Mouse (Mus musculus): Measurements from ENCODE around the gene Fam219a. TPM values are rescaled to one million over a fixed set of nuclear protein-coding genes. Genes with fewer than 3 reads are reported as not detected.

Fam219a gene
- polyA plus RNA-seq, 1 experiment from 2014 or later = 1.9 TPM

DNA sequence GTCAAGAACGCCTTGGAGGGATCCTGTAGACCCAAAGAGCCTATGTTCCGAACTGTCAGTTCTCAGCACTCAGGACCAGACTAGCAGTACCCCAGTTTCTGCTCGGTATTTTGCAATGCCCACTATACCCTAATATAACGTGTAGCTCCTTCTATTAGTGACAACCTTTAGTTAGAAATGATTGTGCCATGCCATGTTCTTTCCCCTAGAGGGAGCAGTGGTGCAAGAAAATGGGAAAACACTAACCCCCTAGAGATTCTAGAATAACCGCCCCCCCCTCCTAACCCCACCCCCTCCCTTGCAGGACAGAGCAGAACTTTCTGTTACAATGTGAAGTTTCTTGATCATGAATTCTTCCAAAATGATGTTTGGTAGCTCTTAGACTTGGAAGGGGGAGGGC lies 65.0 kb downstream of the Fam219a start:
- peaks cover 25% of the 10 kb centered on the region for H3K27me3 ChIP-seq (ENCODE audit: control insufficient read depth, insufficient read depth, low read depth, low read length)
- no peak overlapping the region for H3K4me3 ChIP-seq (ENCODE audit: low read length)
- peaks cover 12% of the 10 kb centered on the region for H3K4me1 ChIP-seq (replicated peaks; ENCODE audit: control insufficient read depth, insufficient read depth, low read length)
- WGBS = 66% methylated on average over 5 of the region's 5 CpGs
- no peak for ATAC-seq (ENCODE audit: low read depth)
- H3K4me2 ChIP-seq (ENCODE audit: low read depth, low read length) = no peak overlapping the region
- no peaks in the 10 kb centered on the region for H3K36me3 ChIP-seq (ENCODE audit: control insufficient read depth, insufficient read depth, low read length)
- H3K9ac ChIP-seq (ENCODE audit: low read length) = no peak overlapping the region
- no peaks in the 10 kb centered on the region for H3K9me3 ChIP-seq (ENCODE audit: control insufficient read depth, low read length)
- H3K27ac ChIP-seq (ENCODE audit: low read length) = no peak overlapping the region

DNA sequence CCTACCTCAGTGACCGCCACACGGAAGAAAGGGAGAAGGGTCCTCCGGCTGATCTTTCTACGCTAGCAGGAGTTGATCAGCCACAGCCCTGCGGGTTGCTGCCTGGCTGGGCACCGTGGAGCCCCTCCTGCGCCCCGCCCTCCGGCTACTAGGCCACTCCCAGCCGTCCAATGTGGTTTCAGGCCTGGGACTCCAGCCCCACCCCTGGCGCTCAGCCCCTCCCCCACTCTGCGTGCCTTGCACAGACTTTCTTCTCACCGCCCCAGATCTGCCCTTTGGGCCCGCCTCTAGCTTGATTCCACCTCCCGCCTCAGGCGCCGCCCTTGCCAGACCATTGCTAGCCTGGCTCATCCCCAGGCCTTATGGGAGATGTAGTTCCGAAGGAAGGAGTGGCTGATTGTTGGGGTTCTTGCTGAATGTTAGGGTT lies 66.3 kb downstream of the Fam219a start, which contains the start of gene AI464131:
TSS of gene AI464131 (minus strand) at position 91 of the 427 bp plus-strand sequence.
- peak within 1 kb of the TSS; percentile 63 for H3K9ac ChIP-seq (ENCODE audit: low read length)
- peaks cover 24% of the 10 kb centered on the region for H3K4me1 ChIP-seq (replicated peaks; ENCODE audit: control insufficient read depth, insufficient read depth, low read length)
- H3K36me3 ChIP-seq (ENCODE audit: control insufficient read depth, insufficient read depth, low read length) = no peaks in the 10 kb centered on the region
- H3K4me3 ChIP-seq (ENCODE audit: low read length) = peak within 1 kb of the TSS; percentile 55
- H3K27ac ChIP-seq (ENCODE audit: low read length) = peak within 1 kb of the TSS; percentile 60
- peaks cover 38% of the 10 kb centered on the region for H3K27me3 ChIP-seq (ENCODE audit: control insufficient read depth, insufficient read depth, low read depth, low read length)
- H3K4me2 ChIP-seq (ENCODE audit: low read depth, low read length) = peak within 1 kb of the TSS; percentile 71
- WGBS = under 1% methylated on average over 18 of the region's 18 CpGs
- H3K9me3 ChIP-seq (ENCODE audit: control insufficient read depth, low read length) = no peaks in the 10 kb centered on the region
- peak; percentile 96 for ATAC-seq (ENCODE audit: low read depth)

DNA sequence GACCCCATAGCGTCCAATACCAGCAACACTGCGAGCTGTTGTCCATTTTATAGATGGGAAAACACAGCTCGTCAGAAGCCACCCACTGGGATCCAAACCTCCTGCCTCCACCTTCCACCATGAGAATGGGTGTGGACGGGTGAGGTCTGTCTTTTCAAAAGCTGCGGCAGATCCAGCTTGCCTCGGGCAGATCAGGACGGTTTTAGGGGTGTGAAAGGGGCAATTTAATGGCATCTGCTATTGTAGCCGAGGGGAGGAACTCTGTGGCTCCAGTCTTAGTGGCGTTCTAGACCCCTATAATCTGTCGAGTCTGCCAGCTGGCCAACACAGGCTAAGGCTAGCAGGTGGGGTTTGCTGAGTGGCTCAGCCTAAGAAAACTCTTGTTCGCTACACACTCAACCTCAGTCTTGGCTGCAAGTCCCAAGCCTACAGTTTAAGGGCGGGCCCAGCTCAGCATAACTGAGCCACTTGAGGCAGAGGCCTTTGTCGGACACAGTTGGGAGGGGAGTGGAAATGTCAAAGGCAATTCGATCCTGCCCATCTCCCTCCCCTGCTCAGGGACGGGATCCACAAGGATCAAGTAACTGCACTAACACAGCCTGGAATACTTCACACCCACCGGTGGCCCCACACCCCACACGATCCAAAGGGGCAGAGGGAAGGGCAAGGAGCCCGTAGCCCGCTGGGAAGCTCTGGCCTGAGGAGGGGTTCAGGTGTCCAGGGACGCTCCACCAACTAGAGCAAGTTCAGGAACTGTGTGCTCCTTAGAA lies 67.0 kb downstream of the Fam219a start:
- 12% methylated on average over 20 of the region's 20 CpGs for WGBS
- Histone ChIP-seq H3K4me3 (ENCODE audit: low read length) (peak overlapping the region; percentile 55), H3K27ac (ENCODE audit: low read length) (peak overlapping the region; percentile 60), H3K9ac (ENCODE audit: low read length) (peak overlapping the region; percentile 63), H3K9me3 (ENCODE audit: control insufficient read depth, low read length) (no peaks in the 10 kb centered on the region), H3K36me3 (ENCODE audit: control insufficient read depth, insufficient read depth, low read length) (no peaks in the 10 kb centered on the region), H3K4me1 (replicated peaks; ENCODE audit: control insufficient read depth, insufficient read depth, low read length) (peaks cover 29% of the 10 kb centered on the region), H3K27me3 (ENCODE audit: control insufficient read depth, insufficient read depth, low read depth, low read length) (peaks cover 42% of the 10 kb centered on the region), H3K4me2 (ENCODE audit: low read depth, low read length) (peak overlapping the region; percentile 71)
- ATAC-seq (ENCODE audit: low read depth) = peak; percentile 66

DNA sequence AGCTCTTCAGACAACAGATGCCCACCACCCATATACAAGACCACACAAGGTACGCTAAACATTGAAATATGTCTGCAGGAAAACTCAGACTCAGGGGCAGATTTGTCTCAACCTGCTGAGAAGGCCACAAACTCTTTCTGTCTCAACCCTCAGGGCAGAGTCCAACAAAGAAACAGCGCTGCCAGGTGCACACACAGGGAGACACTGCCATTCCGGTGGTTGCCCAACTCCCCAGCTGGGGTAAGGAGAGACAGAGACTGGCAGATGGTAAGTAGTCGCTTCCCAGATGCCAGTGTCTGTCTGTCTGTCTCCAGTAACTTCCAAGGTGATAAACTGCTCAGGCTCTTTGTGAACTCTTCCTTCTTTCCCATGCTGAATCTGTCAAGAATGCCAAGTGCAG lies 68.6 kb downstream of the Fam219a start:
- Histone ChIP-seq H3K4me3 (ENCODE audit: low read length) (no peak overlapping the region), H3K27ac (ENCODE audit: low read length) (no peak overlapping the region), H3K9me3 (ENCODE audit: control insufficient read depth, low read length) (no peaks in the 10 kb centered on the region), H3K9ac (ENCODE audit: low read length) (no peak overlapping the region), H3K36me3 (ENCODE audit: control insufficient read depth, insufficient read depth, low read length) (no peaks in the 10 kb centered on the region), H3K4me1 (replicated peaks; ENCODE audit: control insufficient read depth, insufficient read depth, low read length) (peaks cover 21% of the 10 kb centered on the region), H3K27me3 (ENCODE audit: control insufficient read depth, insufficient read depth, low read depth, low read length) (peaks cover 50% of the 10 kb centered on the region), H3K4me2 (ENCODE audit: low read depth, low read length) (no peak overlapping the region)
- no peak for ATAC-seq (ENCODE audit: low read depth)
- WGBS = 69% methylated on average over 4 of the region's 4 CpGs

DNA sequence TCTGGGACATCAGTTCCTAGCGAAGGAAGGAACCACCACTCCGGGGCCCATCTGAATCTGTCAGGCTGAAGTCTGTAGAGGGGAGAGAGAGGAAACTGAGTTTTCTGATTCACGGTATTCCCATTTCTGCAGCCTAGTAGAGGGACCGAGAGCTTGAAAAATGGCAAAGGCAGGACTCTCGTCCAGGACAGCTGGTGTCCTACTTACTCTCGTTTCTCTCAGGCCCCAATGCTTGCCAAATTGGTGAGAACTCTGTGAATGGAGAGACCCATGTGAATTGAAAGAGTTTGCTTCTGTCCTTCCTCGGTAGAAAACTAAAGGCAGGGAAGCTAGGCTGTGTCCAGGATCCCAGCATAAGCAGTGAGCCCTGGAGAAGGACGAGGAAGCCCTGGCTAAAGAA lies 69.7 kb downstream of the Fam219a start:
- no peak overlapping the region for H3K9ac ChIP-seq (ENCODE audit: low read length)
- peaks cover 50% of the 10 kb centered on the region for H3K27me3 ChIP-seq (ENCODE audit: control insufficient read depth, insufficient read depth, low read depth, low read length)
- 65% methylated on average over 8 of the region's 8 CpGs for WGBS

DNA sequence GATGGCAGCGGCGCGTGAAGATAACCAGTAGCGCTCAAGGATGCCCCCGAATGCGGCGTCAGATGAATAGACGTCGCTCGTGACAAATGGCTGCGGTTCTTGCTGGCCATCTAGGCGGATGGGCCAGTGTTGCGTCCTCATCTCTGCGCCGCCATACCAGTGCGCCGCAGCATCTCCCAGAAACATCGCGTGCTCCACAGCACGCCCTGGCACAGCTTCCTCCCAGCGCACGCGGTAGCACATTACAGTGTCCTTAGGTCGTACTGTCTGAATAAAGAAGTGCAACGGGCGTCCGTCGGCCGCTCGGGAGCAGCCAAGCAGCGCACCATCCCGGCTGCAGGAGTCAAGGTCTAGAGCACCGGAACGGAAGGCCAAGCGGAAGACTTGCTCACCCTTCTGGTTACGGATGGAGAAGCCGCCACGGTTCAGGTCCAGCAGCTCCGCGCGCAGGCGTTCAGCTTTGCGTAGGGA lies 70.4 kb downstream of the Fam219a start:
- Histone ChIP-seq H3K9me3 (ENCODE audit: control insufficient read depth, low read length) (no peaks in the 10 kb centered on the region), H3K9ac (ENCODE audit: low read length) (no peak overlapping the region), H3K27ac (ENCODE audit: low read length) (no peak overlapping the region), H3K36me3 (ENCODE audit: control insufficient read depth, insufficient read depth, low read length) (no peaks in the 10 kb centered on the region), H3K27me3 (ENCODE audit: control insufficient read depth, insufficient read depth, low read depth, low read length) (peaks cover 50% of the 10 kb centered on the region), H3K4me2 (ENCODE audit: low read depth, low read length) (peak overlapping the region; percentile 54), H3K4me3 (ENCODE audit: low read length) (peak overlapping the region; percentile 35), H3K4me1 (replicated peaks; ENCODE audit: control insufficient read depth, insufficient read depth, low read length) (peaks cover 21% of the 10 kb centered on the region)
- no peak for ATAC-seq (ENCODE audit: low read depth)
- WGBS = 9% methylated on average over 43 of the region's 43 CpGs

More for the DNA sequence above, 69.7 kb downstream of the Fam219a start:
- no peaks in the 10 kb centered on the region for H3K9me3 ChIP-seq (ENCODE audit: control insufficient read depth, low read length)
- no peak overlapping the region for H3K27ac ChIP-seq (ENCODE audit: low read length)
- peaks cover 21% of the 10 kb centered on the region for H3K4me1 ChIP-seq (replicated peaks; ENCODE audit: control insufficient read depth, insufficient read depth, low read length)
- H3K4me3 ChIP-seq (ENCODE audit: low read length) = no peak overlapping the region
- no peak overlapping the region for H3K4me2 ChIP-seq (ENCODE audit: low read depth, low read length)
- no peak for ATAC-seq (ENCODE audit: low read depth)
- no peaks in the 10 kb centered on the region for H3K36me3 ChIP-seq (ENCODE audit: control insufficient read depth, insufficient read depth, low read length)

DNA sequence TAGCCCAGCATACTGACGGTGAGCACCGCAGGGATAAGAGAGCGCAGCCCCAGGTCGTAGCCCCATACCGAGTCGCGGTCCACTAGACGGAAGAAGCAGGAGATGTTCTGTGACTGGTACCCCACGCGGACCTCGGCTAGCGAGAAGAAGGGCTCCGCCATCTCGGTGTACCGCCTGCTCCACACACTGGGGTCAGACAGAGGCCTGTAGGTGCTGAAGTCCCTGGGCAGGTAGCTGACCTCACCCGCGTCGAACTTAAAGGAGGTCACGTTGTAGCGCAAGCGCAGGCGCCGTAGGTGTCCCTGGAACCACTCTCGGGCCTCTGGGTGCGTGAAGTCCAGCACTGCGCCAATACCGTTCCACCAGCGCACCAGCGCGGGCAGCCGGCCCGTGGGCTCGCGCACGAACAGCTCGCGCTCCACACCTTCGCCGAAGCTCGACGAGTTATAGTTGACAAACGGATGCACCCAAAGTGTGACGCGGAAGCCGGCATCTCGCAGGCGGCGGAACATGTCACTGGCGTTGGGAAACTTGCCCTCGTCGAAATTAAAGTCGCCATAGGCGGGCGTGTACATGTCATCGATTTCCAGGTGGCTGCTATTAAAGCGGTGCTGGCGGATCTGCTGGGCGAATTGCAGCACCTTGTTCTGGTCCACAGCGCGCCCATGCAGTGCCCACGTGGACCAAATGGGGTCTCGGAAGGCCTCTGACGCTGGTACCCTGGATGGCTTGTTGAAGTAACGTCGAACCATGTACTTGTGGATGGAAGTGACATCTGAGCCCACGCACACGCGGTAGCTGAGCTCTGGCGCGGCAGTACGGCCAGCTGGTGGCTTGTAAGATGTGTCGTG lies 71.1 kb downstream of the Fam219a start:
- no peak for ATAC-seq (ENCODE audit: low read depth)
- H3K27me3 ChIP-seq (ENCODE audit: control insufficient read depth, insufficient read depth, low read depth, low read length) = peaks cover 50% of the 10 kb centered on the region
- H3K4me1 ChIP-seq (replicated peaks; ENCODE audit: control insufficient read depth, insufficient read depth, low read length) = peaks cover 21% of the 10 kb centered on the region
- no peak overlapping the region for H3K27ac ChIP-seq (ENCODE audit: low read length)
- peak overlapping the region; percentile 35 for H3K4me3 ChIP-seq (ENCODE audit: low read length)
- peak overlapping the region; percentile 54 for H3K4me2 ChIP-seq (ENCODE audit: low read depth, low read length)
- H3K36me3 ChIP-seq (ENCODE audit: control insufficient read depth, insufficient read depth, low read length) = no peaks in the 10 kb centered on the region
- H3K9me3 ChIP-seq (ENCODE audit: control insufficient read depth, low read length) = no peaks in the 10 kb centered on the region
- 6% methylated on average over 72 of the region's 72 CpGs for WGBS
- peak overlapping the region; percentile 13; the same call in 1 of the 2 replicates for H3K9ac ChIP-seq (ENCODE audit: low read length)

DNA sequence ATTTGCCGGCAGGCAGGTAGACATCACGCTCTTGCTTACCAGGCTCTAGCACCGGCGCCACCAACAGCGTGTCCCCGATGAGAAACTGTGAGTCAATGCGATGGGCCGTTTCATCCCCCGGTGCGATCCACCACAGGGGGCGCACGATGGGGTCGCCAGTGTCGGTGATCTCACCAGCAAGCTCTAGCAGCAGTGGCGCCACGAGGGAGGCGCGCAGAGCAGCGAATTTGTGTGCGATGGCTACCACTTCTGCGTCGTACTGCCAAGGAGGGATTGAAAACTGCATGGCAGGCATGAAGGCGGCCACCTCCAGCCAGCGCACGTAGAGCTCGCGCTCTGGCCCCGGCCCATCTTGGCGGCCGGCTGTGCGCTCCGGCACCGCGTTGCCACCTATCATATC lies 71.8 kb downstream of the Fam219a start:
- Histone ChIP-seq H3K27ac (ENCODE audit: low read length) (no peak overlapping the region), H3K4me3 (ENCODE audit: low read length) (peak overlapping the region; percentile 35), H3K4me2 (ENCODE audit: low read depth, low read length) (peak overlapping the region; percentile 54), H3K4me1 (replicated peaks; ENCODE audit: control insufficient read depth, insufficient read depth, low read length) (peaks cover 21% of the 10 kb centered on the region), H3K9me3 (ENCODE audit: control insufficient read depth, low read length) (no peaks in the 10 kb centered on the region), H3K36me3 (ENCODE audit: control insufficient read depth, insufficient read depth, low read length) (no peaks in the 10 kb centered on the region), H3K9ac (ENCODE audit: low read length) (peak overlapping the region; percentile 13; the same call in 1 of the 2 replicates), H3K27me3 (ENCODE audit: control insufficient read depth, insufficient read depth, low read depth, low read length) (peaks cover 50% of the 10 kb centered on the region)
- ATAC-seq (ENCODE audit: low read depth) = no peak
- 5% methylated on average over 34 of the region's 34 CpGs for WGBS

DNA sequence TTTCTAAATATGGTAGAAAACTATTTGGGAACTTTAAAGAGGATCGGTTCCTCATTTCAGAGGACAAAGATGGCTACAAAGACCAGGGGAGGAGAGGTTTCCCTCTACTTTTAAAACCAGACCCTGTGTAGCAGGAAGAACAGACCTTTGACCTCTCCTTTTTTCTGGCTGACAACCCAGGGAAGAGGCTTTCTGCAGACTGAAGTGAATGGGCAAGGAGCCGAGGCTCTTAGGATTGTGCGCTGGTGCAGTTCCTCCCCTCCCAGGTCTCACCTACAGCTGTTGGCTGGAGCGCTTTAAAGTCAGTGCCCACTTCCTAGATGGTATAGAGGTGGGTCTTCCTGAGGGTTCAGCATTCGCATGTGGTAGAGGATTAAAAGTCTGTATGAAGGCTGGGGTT lies 72.3 kb downstream of the Fam219a start:
- H3K27ac ChIP-seq (ENCODE audit: low read length) = no peak overlapping the region
- no peaks in the 10 kb centered on the region for H3K9me3 ChIP-seq (ENCODE audit: control insufficient read depth, low read length)
- 58% methylated on average over 5 of the region's 5 CpGs for WGBS
- peaks cover 19% of the 10 kb centered on the region for H3K4me1 ChIP-seq (replicated peaks; ENCODE audit: control insufficient read depth, insufficient read depth, low read length)
- peaks cover 50% of the 10 kb centered on the region for H3K27me3 ChIP-seq (ENCODE audit: control insufficient read depth, insufficient read depth, low read depth, low read length)
- H3K9ac ChIP-seq (ENCODE audit: low read length) = no peak overlapping the region
- no peak overlapping the region for H3K4me3 ChIP-seq (ENCODE audit: low read length)
- no peaks in the 10 kb centered on the region for H3K36me3 ChIP-seq (ENCODE audit: control insufficient read depth, insufficient read depth, low read length)
- ATAC-seq (ENCODE audit: low read depth) = no peak
- no peak overlapping the region for H3K4me2 ChIP-seq (ENCODE audit: low read depth, low read length)
